Mouse (Mus musculus) layer of hippocampus, postnatal 14 days (tissue): Measurements from ENCODE around the gene Gm10638. TPM values are rescaled to one million over a fixed set of nuclear protein-coding genes. Genes with fewer than 3 reads are reported as not detected.
A peak's percentile ranks its signal among the peaks of the same experiment; 100 is the strongest.

Source experiments
- DNase-seq, 2 experiments: peaks; one replicate each; pipeline ENCODE4 v3.0.0; 2021 to 2022; ENCODE audit warnings: low spot score in 2 of 2, mixed read lengths in 1 of 2
- total RNA-seq, 2 experiments: library from RNA; stranded (reverse); gene quantifications; 2 replicates each; pipeline ENCODE4 v1.2.3; 2021

The Gm10638 gene
- total RNA-seq, 2 experiments from 2014 or later: 3.5 to 5.1 TPM

- no peak for DNase-seq
Observed at GRCm38 (mm10) chr8:86735446-86736111, 9.9 kb upstream of the Gm10638 start.

- DNase-seq: no peak
Observed at GRCm38 (mm10) chr8:86740899-86741298, 4.6 kb upstream of the Gm10638 start.

- DNase-seq: no peak
Observed at GRCm38 (mm10) chr8:86741627-86742026, 3.9 kb upstream of the Gm10638 start.

- no peak for DNase-seq
Observed at GRCm38 (mm10) chr8:86742605-86743345, 2.7 kb upstream of the Gm10638 start.

GRCm38 (mm10) chr8:86744313-86745220 is 932 bp upstream of the Gm10638 start:
- DNase-seq: no peak

- DNase-seq: peak; percentile 93 to 95
Observed at GRCm38 (mm10) chr8:86745935-86746441, 489 bp downstream of the Gm10638 start.

GRCm38 (mm10) chr8:86746511-86746910 is 1.0 kb downstream of the Gm10638 start:
- no peak for DNase-seq

GRCm38 (mm10) chr8:86749842-86750241 is 4.3 kb downstream of the Gm10638 start:
- no peak for DNase-seq

GRCm38 (mm10) chr8:86756948-86757733 is 11.6 kb downstream of the Gm10638 start:
- DNase-seq: peak in 1 of 2 experiments; percentile 26

- no peak for DNase-seq
Observed at GRCm38 (mm10) chr8:86758651-86759050, 13.2 kb downstream of the Gm10638 start.

- no peak for DNase-seq
Observed at GRCm38 (mm10) chr8:86759090-86759491, 13.6 kb downstream of the Gm10638 start.

GRCm38 (mm10) chr8:86760746-86761145 is 15.2 kb downstream of the Gm10638 start:
- no peak for DNase-seq

GRCm38 (mm10) chr8:86762806-86763205 is 17.3 kb downstream of the Gm10638 start:
- DNase-seq: no peak

GRCm38 (mm10) chr8:86765155-86765554 is 19.7 kb downstream of the Gm10638 start:
- DNase-seq: no peak

GRCm38 (mm10) chr8:86765669-86766068 is 20.2 kb downstream of the Gm10638 start:
- no peak for DNase-seq

GRCm38 (mm10) chr8:86766548-86767211 is 21.2 kb downstream of the Gm10638 start:
- DNase-seq: no peak

- DNase-seq: no peak
Observed at GRCm38 (mm10) chr8:86768499-86768898, 23.0 kb downstream of the Gm10638 start.

- no peak for DNase-seq
Observed at GRCm38 (mm10) chr8:86769945-86770715, 24.6 kb downstream of the Gm10638 start.

GRCm38 (mm10) chr8:86779207-86779606 is 33.7 kb downstream of the Gm10638 start:
- no peak for DNase-seq
